Mouse (Mus musculus) yolk sac, embryonic 10.5 days (tissue): Measurements from ENCODE around the gene Olfr211.
"Not testable (repeated sequence)": the region's sequence is repeated elsewhere in the genome, so short reads cannot be mapped to it uniquely, and the experiment has no call there.

Source experiments
- DNase-seq: peaks from one replicate; pipeline ENCODE4 v3.0.0-alpha.2; 2017; ENCODE audit warnings: low spot score

Olfr211 gene

GRCm38 (mm10) chr6:116488791-116489190 lies at the start of gene Olfr211:
Gene Olfr211, plus strand, starts transcription at chr6:116489091.
- DNase-seq: no peak

GRCm38 (mm10) chr6:116439531-116439930 lies 49.4 kb upstream of the Olfr211 start:
- no peak for DNase-seq

GRCm38 (mm10) chr6:116440447-116440846 lies 48.4 kb upstream of the Olfr211 start:
- no peak for DNase-seq

GRCm38 (mm10) chr6:116440849-116441248 lies 48.0 kb upstream of the Olfr211 start:
- DNase-seq: no peak

GRCm38 (mm10) chr6:116455781-116456180 lies 33.1 kb upstream of the Olfr211 start:
- DNase-seq: no peak

GRCm38 (mm10) chr6:116456482-116456881 lies 32.4 kb upstream of the Olfr211 start:
- DNase-seq: no peak

GRCm38 (mm10) chr6:116458728-116459127 lies 30.2 kb upstream of the Olfr211 start:
- DNase-seq: no peak

GRCm38 (mm10) chr6:116459232-116459631 lies 29.7 kb upstream of the Olfr211 start:
- DNase-seq: no peak

GRCm38 (mm10) chr6:116460544-116461283 lies 28.2 kb upstream of the Olfr211 start, which contains the start of gene Alox5:
Gene Alox5, minus strand, starts transcription at chr6:116461178.
- DNase-seq: no peak

GRCm38 (mm10) chr6:116468081-116468480 lies 20.8 kb upstream of the Olfr211 start:
- no peak for DNase-seq

GRCm38 (mm10) chr6:116485081-116485480 lies 3.8 kb upstream of the Olfr211 start:
- DNase-seq: no peak

GRCm38 (mm10) chr6:116486833-116487232 lies 2.1 kb upstream of the Olfr211 start:
- DNase-seq: no peak

GRCm38 (mm10) chr6:116493742-116494141 lies 4.9 kb downstream of the Olfr211 start:
- no peak for DNase-seq

GRCm38 (mm10) chr6:116495960-116496359 lies 7.1 kb downstream of the Olfr211 start:
- no peak for DNase-seq

GRCm38 (mm10) chr6:116506302-116507003 lies 17.6 kb downstream of the Olfr211 start, which contains the start of gene Olfr212:
Gene Olfr212, plus strand, starts transcription at chr6:116506516.
- DNase-seq: not testable (repeated sequence)

- no peak for DNase-seq
Measured at GRCm38 (mm10) chr6:116514832-116515231, 25.9 kb downstream of the Olfr211 start.

- no peak for DNase-seq
Measured at GRCm38 (mm10) chr6:116538156-116538555, 49.3 kb downstream of the Olfr211 start, which contains the start of gene Olfr213. Gene Olfr213, plus strand, starts transcription at chr6:116538456.

- no peak for DNase-seq
Measured at GRCm38 (mm10) chr6:116542500-116542899, 53.6 kb downstream of the Olfr211 start.
